Mouse (Mus musculus) adrenal gland, adult 18-20 months (tissue): ENCODE data around the gene Pnmal2. TPM values are rescaled to one million over a fixed set of nuclear protein-coding genes. Genes with fewer than 3 reads are reported as not detected.
"Not testable (repeated sequence)": the region's sequence is repeated elsewhere in the genome, so short reads cannot be mapped to it uniquely, and the experiment has no call there.

Experiments
- DNase-seq, 2 experiments: peaks; one replicate each; pipeline ENCODE4 v3.0.0; 2021 to 2022; ENCODE audit warnings: low spot score in 2 of 2
- total RNA-seq, 2 experiments: library from RNA; stranded (reverse); gene quantifications; 1 replicate in 1 of 2; 2 replicates in 1 of 2; pipeline ENCODE4 v1.2.3; 2021

The Pnmal2 gene
- total RNA-seq, 2 experiments from 2014 or later = 24.4 to 33.3 TPM

DNA sequence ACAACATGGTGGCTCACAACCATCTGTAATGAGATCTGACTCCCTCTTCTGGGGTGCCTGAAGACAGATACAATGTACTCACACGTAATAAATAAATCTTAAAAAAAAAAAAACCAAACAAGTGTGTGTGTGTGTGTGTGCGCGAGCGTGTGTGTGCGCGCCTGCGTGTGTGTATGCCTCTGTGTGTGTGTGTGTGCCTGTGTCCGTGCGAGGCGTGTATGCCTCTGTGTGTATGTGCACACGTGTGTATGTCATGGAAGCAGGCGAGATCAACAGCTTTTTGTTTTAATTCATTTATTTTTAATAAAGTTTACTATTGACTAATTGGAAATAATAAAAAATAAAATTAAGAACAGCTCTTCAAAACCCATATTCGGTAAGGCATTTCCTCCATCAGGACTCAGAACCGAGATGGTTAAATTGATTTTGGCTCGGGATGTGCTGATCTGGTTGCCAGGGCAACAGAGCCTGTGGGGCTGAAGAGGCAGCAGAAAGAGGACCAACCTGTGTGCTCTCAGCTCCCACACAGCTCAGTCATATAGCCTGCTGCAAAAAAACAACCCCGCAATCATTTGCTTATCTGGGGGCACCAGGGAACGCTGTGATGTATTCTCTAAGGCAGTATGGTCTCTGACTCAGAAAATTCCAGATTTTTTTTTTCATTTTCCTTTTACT is 6.2 kb upstream of the Pnmal2 start:
- DNase-seq = no peak

DNA sequence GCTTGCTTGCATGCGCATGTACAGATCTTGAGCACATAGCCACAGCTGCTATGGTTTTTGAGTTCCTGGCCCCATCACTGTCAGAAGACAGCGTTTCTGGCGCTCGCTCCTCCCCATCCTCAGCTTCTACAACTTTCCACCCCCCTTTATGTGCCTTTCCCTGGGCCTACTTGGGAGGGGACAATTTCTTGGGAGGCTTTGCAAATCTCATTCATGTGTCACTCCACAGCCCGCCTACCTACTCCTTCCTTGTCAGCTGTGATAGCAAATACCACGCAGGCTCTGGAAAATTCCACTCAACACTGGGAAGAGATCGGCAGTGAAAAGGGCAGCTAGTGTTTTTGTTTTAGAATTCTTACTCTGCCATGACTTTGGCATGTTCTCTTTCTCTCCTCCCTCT is 4.2 kb upstream of the Pnmal2 start:
- no peak for DNase-seq

GRCm38 (mm10) chr7:16942861-16943260 is 1.6 kb upstream of the Pnmal2 start:
- DNase-seq = no peak

DNA sequence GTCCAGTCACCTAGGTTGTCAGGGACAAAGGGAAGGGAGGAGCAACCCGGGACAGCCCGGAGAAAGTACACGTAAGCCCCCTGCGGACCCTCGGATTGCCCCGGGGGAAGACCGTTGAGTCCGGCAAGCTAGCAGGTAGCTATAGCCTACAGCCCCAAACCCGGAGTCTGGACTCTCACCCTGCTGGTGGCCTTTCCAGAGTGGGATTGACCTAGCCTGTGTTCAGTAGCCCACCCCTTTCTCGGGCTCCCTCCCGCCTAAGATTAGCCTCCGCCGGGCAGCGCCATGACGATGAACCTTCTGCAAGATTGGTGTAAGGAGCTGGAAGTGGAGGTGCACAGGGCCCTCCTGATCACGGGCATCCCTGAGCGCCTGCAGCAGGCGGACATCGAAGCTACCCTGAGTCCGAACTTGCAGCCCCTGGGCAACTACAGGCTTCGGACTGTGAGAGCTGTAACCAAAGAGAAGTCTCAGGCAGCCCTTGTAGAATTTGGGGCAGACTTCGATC is 380 bp downstream of the Pnmal2 start:
- DNase-seq = no peak

DNA sequence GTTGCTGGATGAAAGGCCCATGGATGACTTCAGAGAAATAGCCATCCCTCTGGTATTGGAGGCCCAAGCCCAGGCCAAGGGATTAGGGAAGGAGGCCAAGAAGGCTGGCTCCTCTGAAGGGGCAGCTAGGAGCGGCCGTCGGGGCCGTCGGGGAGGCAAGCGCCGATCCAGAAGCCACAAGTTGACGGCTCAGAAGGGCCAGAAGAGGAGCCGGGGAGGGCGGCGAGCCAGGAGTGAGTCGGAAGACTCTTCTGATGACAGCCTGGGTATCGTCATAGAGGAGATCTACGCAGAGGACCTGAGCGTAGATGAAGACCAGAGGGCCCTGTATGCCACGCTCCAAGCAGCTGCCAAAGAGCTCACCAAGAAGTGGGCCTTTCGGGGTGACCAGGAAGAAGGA is 937 bp downstream of the Pnmal2 start:
- no peak for DNase-seq

GRCm38 (mm10) chr7:16946441-16947348 is 2.2 kb downstream of the Pnmal2 start:
- no peak for DNase-seq

DNA sequence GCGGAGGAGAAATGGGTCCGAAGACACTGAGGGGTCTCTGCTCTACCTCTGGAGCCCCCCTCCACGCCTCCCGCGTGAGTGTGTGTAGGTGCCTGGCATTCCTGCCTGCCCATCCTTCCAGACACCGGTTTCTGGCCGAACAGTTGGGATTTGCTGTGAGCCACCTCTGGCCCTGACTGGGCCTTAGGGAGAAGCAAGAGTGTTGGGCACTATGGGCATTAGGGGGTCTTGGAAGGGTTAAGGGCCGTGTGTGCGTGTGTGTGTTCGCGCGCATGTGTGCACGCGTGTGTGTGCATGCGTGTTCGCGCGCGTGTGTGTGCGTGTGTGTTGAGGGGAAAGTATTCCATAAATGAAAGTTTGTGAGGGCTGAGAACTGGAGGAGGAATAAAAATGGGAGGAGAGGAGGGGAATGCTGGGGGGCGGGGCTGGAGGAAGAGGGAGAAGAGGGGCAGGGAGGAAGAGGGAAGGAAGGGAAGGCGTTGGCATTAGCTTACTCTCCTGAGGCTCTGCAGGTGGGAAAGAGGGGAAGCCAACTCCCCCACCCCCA is 2.9 kb downstream of the Pnmal2 start:
- DNase-seq = no peak

GRCm38 (mm10) chr7:16947959-16948361 is 3.5 kb downstream of the Pnmal2 start:
- no peak for DNase-seq

DNA sequence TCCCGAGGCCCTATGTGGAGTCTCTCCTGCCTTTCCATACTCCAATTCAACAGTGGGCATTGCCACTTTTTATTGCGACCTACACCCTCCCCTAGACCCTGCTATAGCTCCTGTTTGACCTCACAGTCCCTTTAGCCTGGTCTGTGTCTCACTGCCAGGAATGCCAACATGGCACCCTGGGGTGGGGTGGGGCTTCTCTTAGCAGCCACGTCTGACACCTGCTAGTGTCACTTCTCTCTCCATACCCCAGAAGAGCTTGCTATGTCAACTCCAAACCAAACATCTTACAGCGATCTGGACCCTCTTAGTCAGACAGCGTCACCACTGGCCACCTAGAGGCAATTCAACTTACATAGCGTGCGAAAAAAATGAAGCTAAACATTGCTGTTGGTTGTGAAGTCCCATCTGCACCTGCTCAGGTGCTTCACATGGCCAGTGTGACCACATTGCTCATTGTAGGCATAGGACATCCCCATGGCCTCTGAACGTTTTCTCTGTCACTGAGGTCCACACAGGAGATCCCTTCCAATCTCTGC is 4.5 kb downstream of the Pnmal2 start:
- no peak for DNase-seq

DNA sequence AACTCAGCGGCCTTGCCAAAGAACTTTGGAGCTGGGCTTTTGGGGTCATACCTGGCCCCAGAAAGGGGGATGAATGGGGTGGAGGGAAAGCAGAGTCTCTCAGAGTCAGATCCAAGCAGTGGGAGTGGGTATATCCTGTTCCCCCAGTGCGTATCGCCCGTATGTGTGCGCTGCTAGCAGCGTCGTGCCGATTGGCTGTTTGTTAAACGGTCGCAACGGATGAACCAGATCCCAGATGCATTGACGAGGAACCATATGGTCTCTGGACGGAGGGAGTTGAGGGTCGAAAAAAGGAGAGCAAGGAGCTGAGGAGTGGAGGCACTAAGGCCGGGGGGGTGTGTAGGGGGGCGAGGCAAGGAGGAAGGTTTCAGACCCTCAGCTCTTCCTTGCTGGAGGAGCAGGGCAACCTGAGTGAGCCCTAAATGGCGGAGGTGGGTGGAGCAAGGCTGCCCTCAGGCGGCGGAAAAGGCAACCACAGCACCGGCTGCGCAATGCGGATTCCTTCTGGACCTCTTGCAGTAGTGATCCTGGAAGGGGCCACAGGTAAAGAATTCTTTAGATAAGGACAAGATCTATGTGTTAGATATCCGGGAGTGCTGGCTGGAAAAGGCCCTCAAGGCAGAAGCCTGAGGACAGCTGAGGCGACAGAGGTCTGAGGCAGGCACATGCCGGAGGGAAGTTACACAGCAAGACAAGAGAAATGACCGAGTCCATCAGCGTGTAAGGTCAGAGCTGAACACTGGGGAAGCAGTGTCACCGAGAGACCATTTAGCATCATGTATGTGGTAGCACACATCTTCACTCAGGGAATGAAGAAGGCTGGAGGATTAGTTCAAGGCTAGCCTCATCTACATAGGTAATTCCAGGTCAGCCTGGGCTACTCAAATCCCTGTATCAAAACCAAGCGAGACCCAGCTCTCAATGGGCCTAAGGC is 5.7 kb downstream of the Pnmal2 start:
- peak; percentile 75 for DNase-seq

GRCm38 (mm10) chr7:16950861-16951635 is 6.6 kb downstream of the Pnmal2 start:
- peak; percentile 71 to 75 for DNase-seq

- DNase-seq = not testable (repeated sequence)
Measured at GRCm38 (mm10) chr7:16953776-16954175, 9.3 kb downstream of the Pnmal2 start.

GRCm38 (mm10) chr7:16955712-16956111 is 11.2 kb downstream of the Pnmal2 start:
- DNase-seq = no peak

- DNase-seq = no peak
Measured at GRCm38 (mm10) chr7:16956410-16957265, 12.2 kb downstream of the Pnmal2 start.

- DNase-seq = peak; percentile 36 to 53
Measured at GRCm38 (mm10) chr7:16959539-16960187, 15.2 kb downstream of the Pnmal2 start, which contains the start of gene Pnmal1. Gene Pnmal1 (plus strand): TSS chr7:16959679.

- DNase-seq = no peak
Measured at GRCm38 (mm10) chr7:16961678-16962077, 17.2 kb downstream of the Pnmal2 start.

GRCm38 (mm10) chr7:16968414-16968813 is 23.9 kb downstream of the Pnmal2 start:
- no peak for DNase-seq

DNA sequence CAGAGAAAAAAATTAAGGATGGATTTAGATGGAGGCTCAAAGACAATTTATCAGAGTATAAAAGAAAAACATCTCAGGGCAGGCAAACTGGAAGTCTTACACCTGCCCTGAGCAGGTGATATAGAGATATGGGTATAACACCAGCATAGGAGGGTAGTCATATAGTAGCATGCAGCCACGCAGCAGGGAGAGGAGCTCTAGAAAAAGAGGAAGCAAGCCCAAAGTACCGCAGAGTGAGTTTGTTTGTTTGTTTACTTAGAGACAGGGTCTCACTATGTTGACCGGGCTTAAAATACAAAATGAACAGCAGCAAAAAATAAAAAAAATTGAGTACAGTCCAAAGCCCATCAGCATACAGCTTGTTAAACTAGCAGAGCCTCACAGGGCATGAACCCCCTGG is 26.7 kb downstream of the Pnmal2 start:
- no peak for DNase-seq
